Mouse (Mus musculus) v-Abl transformed pro-B cells (cell line): Measurements from ENCODE around the gene 4930452B06Rik.
"Not testable (repeated sequence)": the region's sequence is repeated elsewhere in the genome, so short reads cannot be mapped to it uniquely, and the experiment has no call there.

Experiments used
- in situ Hi-C, 2 experiments: fragments of 400-800 bp; cut with MboI; formaldehyde crosslinking; loops; one replicate each; pipeline ENCODE4 v1.15.1; 2025; ENCODE audit not compliant: unreplicated experiment in 2 of 2

Gene 4930452B06Rik

DNA sequence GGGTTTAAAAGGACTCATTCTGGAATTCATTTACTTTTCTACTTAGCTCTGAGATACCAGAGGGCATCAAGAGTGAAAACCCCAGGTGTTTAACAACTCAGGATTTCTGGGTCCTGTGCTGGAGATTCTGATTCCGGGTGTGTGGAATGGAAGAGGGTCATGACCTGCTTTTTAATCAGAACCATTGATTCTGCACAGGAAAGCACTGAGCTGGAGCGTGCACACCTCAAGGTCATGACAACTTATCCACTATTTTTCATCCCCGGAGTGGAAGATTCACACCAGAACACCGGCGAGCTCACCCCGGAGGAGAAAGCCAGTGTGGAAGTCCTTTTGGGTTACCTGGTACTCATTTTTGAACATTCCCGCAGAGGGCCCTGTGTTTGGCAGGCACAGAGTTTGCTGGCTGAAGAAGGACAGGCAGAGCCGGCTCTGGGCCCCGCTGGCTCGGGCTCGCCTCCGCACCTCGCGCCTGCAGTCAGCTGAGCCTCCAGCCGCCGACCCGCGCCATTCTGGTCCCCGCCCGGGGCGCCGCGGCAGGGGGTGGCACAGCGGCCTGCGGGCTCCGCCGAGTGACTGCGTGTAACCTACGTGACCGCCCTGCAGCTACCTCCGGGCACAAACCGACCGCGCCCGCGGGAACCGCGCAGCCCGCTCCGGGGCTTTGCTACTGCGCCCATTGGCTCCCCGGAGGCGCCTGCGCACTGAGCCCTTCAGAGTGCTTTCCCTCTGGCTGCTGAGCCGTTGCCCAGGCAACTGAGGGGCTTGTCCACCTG is at the start of gene 4930452B06Rik:
TSS of gene 4930452B06Rik (minus strand) at position 605 of the 776 bp plus-strand sequence.
- in situ Hi-C loops = no loop called here

DNA sequence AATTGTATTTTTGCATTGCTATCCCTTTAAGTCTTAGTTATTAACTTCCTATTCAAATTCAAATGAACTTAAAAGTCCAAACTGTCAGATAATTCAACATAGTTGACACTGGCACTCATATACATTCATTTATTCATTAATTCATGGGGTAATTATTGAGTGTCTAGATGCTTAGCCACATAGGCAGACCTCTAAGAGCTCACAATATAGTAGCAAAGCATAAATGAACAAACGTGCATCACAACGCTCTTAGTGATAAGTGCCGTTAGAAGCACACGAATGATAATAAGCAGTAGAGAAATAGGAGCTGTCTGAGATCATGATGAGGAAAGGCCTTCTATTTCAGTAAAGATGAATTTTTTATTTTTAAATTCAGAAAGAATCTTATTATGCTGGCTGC is 46.6 kb upstream of the 4930452B06Rik start:
- in situ Hi-C loops = no loop called here

DNA sequence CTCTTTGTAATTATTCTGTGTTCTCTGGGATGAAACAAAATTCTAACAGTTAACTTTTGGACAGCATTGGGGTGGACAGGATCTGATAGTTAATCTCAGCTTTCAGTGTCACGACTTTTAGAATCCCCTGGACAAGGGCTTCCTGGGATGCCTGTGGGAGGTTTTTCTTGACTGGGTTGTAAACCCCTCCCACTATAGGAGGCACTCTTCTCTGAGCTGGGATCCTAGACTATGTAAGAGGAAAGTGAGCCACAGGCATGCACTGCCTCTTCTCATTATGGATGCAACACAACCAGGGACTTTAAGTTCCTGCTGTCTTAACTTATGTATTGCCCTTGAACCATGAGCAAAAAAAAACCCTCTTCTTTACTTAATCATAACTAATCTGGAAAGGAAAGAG is 23.4 kb upstream of the 4930452B06Rik start:
- in situ Hi-C loops = no loop called here

DNA sequence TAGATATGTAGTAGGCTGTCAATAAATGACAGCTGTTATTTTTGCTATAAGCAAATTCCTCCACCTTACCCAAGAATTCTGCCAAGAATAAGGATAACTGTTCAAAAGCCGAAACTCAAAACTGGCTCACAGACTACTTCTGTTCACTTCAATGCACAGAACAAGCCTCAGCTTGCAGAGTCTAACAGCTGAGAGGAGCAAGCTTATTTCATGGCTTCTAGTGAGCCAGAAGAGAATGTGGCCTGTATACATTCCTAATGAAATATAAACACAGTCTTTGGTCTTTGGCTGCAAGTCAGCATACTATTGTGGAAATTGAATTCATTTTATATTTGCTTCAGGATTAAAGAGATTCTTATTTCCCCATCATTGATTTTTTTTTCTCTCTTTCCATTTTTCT is 22.4 kb upstream of the 4930452B06Rik start:
- in situ Hi-C loops = no loop called here

DNA sequence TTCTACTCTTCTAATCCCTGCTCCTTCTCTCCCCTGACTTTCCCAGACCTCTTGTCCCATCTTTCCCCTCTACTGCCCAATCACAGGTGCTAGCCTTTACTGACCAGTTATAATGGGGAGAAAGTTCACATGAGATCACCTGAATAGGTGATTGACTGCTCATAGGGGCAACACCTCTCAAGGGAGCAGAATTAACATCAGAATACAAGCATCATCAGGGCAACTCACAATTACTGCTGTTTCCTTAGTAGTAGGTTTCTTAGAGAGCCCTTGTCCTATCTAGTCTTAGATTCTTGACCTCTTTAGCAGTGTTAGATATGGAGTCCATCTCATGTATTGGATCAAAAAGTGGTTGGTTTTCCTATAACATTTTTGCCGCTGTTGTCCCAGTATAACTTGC is 20.1 kb upstream of the 4930452B06Rik start:
- in situ Hi-C loops = no loop called here

DNA sequence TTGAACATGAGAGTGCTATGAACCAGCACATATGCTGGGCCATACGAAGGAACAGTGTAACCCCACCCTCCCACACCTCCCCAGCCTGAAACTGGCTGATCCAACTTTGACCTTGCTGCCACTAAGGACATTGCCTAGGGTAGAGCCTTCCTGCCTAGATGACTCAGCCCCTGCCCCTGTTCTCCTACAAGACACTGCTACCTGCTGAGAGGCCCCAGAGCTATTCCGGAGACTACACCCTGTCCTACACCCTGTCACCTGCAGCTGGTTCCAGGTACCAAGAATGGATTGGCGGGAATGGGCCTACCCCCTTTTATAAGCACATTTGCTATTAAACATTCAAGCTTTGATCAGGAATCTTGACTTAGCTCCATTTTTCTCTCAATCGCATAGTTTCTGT is 13.9 kb upstream of the 4930452B06Rik start:
- in situ Hi-C loops = no loop called here

DNA sequence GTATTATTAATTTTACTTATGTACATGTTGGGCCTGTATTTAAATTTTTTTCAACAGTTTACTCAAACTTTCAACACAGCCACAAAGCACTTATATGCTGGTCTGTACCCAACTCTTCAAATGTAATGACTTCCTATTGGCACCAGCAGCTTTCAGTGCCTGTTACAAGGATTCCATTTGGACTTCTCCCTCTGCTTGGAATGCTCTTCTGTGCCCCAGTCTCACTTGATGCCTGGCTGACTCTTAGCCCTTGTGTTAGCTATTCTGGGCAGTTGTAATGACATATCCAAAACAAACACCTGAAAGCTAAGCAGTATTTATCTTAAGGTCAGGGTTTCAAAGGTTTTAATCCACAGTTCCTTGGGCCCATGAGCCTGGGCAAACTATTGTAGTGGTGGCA is 5.7 kb downstream of the 4930452B06Rik start:
- in situ Hi-C loops = no loop called here

DNA sequence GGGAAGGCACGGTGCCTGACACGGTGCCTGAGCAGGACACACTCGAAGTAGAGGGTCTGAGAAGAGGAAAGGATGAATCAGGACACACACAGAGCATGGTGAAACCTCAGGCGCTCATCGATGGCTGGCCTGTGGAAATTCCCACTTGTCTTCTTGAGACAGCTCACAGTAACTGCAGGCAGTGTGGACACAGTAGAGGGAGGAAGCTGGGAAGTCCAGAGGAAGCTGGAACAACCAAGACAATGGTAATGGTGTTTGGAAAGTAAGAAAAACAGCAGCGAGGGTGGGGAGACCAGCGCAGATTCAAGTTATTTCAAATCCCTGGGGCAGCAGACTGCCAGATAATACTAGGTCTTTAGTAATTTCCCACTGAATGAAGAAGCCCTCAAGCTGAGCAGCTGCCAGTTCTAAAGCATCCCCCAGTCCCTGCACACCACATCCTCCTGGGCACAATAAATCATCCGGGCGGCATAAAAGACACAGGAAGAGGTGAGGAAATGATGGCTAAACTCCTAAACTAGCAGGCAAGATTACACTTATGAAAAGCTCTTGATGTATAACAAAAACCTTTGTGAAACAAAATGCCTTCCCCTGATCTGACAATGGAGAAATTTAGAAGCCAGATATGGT is 24.3 kb downstream of the 4930452B06Rik start:
- in situ Hi-C loops = no loop called here

DNA sequence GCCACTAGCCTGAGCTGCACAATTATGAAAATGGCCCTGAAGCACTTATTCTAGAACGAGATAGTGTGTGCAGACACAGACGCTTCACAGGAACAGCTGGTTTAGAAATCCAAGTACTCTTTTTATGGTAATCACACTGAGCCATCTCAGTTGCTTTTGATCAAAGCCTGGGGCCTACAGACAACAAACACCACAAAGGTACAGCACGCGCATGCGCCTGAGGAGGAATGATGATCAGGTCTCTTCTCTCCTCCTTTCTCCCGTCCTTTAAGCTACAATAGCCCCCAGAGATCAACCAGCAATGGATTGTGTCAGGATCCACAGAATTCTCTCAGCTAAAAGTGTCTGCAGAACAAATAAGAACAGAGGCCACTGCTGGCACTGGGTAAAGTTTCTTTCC is 33.8 kb downstream of the 4930452B06Rik start:
- in situ Hi-C loops = no loop called here

DNA sequence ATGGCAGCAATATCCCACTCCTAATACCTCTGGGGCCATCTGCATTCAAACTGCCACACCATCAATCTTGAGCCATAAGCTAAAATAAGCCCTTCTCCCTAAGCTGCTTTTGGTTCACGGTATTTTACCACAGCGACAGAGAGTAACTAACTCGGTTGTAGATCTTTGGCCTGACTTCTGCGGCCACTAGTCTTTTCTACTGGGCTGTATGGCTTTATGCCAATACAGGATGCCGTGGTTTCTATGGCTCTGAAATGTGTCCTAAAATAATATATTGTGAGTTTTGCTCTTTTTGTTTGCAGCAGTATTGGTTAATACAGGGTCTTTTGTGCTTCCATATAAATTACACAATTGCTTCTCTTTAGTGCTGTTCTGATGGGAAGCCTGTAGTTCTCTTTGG is 37.6 kb downstream of the 4930452B06Rik start:
- in situ Hi-C loops = no loop called here

DNA sequence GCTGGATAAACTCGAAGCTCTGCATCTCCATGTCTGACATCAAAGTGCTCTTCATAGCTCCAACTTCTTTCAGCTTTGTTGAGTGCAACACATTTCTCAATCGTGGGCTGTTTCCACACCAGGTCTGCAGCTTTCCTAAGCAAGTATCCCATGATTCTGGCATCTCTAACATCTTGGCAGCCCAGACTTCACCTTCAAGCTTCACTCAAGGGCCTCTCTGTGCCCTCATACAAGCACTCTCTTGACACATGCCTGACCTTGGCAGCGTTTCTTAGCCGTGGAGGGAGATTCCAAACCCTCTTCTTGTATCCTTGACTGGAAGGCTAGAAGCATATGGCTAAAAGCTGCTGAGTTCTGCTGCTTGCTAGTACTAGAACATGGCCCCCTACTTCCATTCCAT is 38.6 kb downstream of the 4930452B06Rik start:
- in situ Hi-C loops = no loop called here

DNA sequence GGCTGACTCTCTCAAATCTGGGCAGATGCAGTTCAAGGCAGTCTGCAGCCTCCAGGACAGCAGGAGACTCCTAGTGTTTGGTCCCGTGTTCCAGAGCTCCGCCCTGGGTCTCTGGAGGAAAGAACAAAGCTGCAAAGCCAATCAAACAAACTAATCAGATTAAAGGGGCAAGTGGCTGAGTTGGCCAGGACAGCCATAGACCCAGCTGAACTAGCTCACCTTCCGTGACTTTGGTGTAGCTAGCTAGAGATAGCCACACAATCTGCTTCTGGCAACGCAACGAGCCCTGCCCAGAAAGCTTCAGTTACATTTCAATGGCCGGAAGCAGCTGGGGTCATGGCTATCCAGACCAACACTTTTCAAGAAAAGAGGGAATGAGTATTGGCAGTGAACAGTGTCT is 44.9 kb downstream of the 4930452B06Rik start:
- in situ Hi-C loops = no loop called here

DNA sequence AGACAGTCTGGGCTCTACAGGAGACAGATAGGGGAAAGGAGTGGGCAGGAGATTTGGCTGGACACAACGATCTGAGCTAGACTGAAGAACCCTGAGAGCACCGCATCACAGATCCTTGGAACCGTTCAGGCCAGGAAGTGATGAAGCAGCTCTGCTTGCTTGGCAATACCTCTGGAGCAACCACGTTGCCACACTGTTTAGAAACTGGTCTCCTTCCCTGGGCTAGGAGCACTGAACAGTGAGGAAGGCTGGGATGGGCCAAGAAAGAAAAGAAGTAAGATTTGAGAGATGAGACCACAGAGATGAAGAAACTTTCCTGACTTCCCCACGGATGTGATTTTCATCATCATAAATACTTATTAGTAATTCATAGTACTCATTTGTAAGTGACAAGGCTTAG is 45.5 kb downstream of the 4930452B06Rik start:
- in situ Hi-C loops = no loop called here

DNA sequence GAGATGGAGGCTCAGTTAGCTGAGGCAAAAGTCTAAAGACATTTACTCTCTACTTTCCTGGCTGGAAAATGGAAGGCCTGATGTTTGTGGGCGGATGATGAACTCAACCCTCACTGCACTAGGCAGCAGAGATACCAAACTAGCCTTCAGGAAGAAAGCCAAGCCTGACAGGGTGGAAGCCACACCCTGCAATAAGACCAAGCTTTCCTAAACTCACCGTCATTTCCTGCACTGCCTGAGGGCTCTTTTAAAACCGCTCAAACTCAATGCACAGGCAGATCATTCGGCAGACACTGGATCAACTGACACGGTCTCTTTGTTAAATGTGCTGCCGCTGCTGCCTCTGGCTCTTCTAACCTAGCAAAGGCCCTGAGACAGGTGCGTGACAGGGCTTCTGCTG is 50.4 kb downstream of the 4930452B06Rik start:
- in situ Hi-C loops = no loop called here

DNA sequence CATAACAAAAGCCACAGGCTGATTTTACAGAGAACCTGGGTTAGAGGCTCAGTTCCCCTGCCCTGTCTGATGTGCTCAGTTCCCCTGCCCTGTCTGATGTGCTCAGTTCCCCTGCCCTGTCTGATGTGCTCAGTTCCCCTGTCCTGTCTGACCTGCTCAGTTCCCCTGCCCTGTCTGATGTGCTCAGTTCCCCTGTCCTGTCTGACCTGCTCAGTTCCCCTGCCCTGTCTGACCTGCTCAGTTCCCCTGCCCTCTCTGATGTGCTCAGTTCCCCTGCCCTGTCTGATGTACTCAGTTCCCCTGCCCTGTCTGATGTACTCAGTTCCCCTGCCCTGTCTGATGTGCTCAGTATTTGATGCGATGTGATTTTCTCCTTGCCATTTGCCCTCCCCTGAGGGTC is 51.6 kb downstream of the 4930452B06Rik start:
- in situ Hi-C loops = not testable (repeated sequence)

DNA sequence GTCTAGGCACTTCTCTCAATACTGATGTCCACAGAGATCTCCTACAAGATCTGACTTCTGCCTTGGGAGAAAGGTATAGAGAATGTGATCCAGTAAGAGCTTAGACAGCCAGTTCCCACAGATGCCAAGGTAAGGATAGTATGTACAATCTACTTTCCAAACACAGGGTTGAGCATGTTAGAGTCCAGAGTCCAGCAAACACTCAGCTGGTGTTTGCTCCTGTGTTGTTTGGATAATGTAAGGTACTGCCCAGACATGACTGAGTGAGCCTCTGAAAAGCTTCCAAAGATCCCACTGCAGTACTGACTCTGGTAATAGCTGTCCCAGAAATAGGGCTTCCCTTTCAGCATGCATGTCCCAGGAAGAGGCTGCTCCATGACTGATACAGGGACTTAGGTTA is 54.0 kb downstream of the 4930452B06Rik start:
- in situ Hi-C loops = no loop called here

DNA sequence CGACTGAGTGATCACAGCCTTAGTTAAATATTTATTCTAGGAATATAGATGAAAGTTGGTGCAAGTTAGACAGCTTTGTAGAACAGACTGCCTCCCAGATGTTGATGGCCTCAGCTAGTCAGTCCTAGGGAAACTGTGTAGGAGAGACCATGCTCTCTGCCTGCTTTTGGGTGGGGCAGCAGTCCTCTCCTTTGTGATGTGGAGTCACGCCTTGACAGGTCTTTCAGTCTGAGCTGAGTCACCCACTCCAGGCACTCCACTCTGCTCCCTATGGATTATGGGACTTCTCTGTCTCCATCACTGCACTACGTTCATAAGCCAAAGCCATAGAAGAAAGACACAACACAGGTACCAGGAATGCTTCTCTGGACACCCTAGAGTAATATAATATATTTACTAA is 55.9 kb downstream of the 4930452B06Rik start:
- in situ Hi-C loops = no loop called here

DNA sequence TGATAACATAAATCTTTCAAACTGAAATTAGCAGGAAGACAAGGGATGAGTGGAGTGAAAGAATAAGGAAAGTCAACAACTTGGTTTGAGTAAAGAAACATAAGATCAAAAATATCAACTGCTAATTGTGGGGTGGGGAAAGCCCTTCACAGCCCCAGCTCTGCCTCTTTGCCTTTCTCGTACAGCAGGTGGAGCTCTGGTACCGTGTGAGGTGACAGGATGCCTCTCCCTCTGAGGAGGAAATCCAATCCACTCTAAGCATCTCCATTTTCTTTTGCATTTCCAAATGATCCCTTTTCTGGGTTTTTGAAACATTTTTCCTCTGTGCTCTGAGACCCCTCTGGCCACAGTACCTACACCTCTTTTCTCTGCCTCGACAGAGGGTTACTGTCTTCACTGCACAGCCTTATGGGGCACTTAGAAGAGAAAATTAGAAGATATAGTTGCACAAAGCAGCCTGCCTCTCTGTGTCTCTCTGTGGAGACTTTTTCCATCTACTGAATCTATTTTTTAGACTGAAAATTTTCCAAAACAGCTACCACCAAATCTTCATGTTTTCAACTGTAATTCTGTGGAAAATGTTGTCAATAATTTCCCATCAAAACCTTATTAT is 57.4 kb downstream of the 4930452B06Rik start:
- in situ Hi-C loops = no loop called here

DNA sequence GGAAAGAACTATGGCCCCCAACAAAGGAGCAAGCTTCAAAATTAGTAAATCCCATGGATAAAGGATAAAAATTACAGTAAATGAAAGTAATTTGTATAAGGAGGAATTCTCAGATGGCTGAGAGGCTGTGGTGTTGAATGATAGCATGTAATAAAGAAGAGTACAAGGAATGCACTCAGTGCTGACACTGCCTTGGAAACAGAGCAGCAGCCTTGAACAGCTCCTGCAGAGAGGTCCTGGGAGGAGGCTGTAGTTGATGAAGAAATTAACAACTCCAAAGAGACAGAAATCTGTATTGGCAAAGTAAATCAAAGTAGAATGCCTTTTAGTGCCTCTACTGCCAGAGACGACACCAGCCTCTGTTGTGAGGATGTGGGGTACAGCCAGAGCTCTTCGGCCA is 61.1 kb downstream of the 4930452B06Rik start:
- in situ Hi-C loops = no loop called here

DNA sequence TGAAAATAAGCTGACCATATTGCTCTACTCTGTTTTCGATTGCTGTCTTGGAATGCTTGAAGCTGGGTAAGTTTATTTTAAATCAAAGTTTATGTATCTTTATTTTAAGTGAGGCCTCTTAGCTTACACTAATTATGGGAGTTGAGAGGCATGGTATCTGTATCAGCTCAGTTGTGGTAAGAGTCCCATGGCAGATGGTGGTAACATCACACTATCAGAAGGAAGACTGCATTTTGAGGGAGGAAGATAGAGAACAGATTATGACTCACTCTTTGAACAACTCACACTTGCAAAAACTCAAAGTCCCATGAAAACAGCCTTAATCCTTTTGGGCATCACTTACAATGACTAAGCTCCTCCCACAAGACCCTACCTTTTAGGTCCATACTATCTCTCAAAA is 81.0 kb downstream of the 4930452B06Rik start:
- in situ Hi-C loops = no loop called here

DNA sequence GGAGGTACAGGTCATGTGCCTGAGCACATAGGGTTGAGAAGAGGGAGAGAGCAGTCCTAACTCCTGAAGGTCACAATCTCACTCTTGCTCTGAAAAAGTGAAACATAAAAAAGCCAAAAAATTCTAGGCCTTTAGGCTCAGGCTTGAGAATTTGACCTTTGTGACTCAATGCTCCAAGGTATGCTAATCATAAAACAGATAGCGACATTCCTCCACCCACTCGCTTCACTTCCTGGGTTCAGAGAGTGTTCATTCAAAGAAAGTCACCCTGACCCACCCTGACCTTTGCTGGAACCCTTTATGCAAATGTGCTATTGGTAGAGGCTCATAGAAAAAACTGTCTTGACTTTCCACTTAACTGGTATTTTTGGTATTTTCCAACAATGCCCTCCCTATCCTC is 115.0 kb downstream of the 4930452B06Rik start:
- in situ Hi-C loops = not testable (repeated sequence)

DNA sequence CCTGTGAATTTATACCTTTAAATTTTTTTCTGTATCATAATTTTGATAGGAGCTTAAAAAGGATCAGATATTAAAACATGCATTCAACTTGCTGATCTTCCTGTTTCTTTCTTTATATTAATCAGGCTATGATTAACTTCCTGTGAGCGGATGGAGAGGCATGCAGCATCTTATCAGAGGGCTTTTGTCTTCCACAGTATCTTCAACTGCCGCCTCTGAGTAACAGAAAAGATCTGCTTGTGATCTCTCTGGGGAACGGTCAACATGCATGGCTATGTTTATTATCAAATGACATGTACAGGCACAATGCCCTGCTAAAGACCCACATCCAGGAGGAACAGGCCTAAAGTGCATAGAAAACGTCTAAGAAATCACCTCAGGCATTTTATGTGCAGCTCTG is 116.9 kb downstream of the 4930452B06Rik start:
- in situ Hi-C loops = no loop called here
